Mouse (Mus musculus) CD4-positive, CD25-positive, alpha-beta regulatory T cell (primary cell): ENCODE measurements around the gene Npc1l1. TPM values are rescaled to one million over a fixed set of nuclear protein-coding genes. Genes with fewer than 3 reads are reported as not detected.

Source experiments
- polyA plus RNA-seq: library from polyadenylated mRNA; unstranded; fragments of 100-300 nt; shearing (Covaris generic); gene quantifications from one replicate; pipeline ENCODE4 v1.2.1, GENCODE M21; 2017

Npc1l1 gene
- 0.05 TPM for polyA plus RNA-seq

DNA sequence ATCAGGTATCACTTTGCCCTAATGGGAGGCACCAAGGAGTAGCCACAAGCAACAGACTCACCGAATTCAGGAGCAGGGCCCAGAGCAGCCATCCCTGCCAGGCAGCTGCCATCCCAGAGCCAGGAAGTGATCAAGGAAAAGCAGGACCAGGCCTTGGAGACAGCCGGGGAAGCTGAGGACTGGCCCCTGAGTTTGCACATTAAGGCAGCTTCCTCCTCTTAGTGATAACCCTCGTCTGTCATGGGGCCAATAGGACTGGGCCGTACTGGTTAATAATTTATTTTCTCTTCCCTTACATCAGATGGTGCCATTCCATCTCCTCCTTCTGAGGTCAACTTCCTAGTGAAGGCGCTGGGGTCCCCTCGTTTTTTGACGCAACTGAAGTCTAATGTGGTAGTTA lies at the start of gene Npc1l1:
Npc1l1 (minus strand) TSS at position 132 of the 400 bp plus-strand sequence.

DNA sequence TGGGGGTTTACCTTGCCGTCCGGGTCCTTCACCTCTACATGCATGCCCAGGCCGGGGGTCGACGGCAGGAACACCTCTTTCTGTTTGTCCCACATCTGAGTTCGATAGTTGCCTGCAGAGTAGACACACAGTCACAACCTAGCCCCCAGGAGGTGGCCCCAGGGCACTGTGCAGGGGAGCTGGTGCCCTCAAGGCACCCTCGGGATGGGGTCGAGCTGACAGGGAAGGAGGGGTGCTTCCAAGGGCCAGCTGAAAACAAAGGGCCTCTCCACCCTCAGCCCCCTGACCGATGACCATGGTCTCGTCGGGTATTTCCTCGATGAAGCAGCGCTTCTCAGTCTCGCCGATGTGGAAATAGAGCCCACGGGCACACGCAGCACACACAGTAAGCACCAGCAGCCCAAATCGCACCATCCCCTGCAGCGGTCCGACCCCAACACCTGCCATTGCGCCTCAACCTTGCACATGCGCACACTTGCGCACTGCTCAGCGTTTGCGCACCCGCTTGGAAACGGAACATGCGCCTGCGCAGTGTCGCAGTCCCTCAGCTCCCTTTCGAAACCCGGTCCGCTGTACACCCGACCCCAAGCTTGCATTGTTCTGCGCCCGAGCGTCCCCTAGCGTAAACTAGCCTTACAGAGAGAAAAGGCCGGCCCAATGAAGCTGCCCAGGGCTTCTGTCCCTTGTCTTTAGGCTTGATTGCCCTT lies 44.6 kb upstream of the Npc1l1 start, which contains the start of gene Tmed4:
Tmed4 (minus strand) TSS at position 484 of the 707 bp plus-strand sequence.

DNA sequence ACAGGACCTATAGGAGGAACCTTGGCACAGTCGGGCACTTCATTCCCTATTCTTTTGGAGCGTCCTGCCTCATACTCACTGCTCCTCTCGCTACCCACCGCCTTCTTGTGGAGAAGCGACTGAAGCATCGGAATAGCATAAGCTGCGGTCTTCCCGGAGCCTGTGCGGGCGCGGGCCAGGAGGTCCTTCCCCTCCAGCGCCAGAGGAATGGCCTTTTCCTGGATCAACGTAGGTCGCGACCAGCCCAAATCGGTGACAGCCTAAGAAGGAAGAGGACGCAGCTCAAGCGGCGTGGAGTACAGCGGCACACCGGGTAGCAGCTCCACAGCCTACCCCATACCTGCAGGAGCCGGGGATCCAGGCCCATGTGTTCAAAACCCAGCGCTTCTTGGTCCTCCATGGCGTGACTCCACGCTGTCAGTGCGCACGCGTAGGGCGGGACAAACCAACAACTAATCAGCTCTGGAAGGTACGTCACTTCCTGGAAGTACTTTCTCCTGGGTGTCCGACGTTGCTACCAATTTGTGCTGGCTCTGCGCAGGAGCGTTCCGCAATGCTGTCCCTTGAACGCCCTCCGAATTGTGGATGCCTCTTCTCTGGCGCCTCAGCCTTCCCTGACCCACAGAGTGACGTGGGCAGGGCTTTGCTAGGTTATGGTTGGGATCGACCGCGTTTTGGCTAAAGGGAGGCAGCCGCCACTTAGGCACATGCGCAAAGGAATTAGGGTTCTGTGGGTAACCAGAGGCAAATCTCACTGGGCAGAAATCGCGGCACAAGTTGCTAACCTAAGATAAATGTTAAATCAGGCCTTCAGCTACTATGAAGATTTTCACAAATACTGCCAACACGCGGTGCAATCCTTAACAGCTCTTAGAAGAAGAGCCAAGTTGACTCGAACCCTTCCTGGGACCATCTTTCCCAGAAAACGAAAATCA lies 37.6 kb upstream of the Npc1l1 start, which contains the start of gene Ddx56:
Ddx56 (minus strand) TSS at position 453 of the 935 bp plus-strand sequence.

DNA sequence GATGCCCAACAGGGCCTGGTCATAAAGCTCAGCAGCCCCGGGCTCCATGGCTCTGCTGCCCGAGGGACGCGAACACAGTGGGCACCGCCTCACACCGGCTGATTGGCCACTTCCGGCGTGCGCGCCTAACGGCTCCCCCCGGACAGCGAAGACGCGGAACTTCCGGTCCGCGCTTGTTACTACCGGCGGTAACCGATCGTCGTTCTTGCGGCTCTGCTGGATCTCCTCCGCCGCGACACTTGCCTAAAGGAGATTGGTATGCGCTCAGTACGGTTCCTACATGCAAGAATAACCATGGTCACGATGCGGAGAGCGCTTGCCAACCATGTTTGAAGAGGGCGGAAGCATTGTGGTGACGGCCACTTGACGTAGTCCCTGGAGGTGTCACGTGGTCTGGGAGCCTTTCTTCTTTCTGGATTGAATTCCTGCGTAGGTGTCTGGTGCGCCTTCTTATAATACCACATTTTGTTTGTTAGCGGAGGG lies 29.8 kb downstream of the Npc1l1 start, which contains the start of gene Nudcd3:
Nudcd3 (minus strand) TSS at position 329 of the 483 bp plus-strand sequence.

DNA sequence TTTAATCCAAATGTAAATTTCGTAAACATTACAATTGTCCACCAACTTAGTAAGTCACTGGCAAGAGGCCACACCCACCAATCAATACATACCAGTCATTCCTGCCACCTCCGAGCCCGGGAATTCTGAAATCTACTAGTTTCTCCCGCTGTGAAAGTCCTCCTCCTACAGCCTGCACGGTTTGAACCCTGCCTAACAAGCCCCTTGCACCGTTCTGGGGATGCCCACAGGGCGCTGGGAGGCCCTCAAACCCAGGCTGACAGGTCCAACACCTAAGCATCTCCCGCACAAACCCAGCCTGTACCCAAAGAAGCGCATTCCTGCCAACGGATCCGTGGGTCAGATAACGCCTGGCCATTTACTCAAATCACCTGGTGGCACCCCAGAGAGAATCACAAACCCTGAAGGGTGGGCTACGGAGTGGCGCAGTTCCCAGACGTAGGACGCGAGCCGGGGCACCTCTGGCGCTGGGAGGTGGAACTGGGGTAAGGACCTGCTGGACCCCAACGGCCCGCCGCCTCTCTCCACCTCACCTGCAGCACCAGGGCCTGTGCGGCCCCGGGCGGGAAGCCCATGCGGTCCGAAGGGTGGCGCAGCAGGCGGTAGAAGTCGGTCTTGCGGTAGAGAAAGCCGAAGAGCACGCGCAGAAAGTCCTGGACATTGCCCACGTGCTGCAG lies 30.4 kb downstream of the Npc1l1 start, which contains the start of gene A730071L15Rik:
A730071L15Rik (plus strand) TSS at position 620 of the 677 bp plus-strand sequence.

Other genes with a start within 250 kb of the Npc1l1 start
- 7.4 TPM for gene Camk2b, start 163.8 kb downstream of the Npc1l1 start, polyA plus RNA-seq
- gene A730071L15Rik, start 30.1 kb downstream of the Npc1l1 start, polyA plus RNA-seq = 0.16 TPM
- gene Nudcd3, start 29.7 kb downstream of the Npc1l1 start, polyA plus RNA-seq = 50.5 TPM
- gene Ddx56, start 37.6 kb upstream of the Npc1l1 start, polyA plus RNA-seq = 90.4 TPM
- 65.7 TPM for gene Tmed4, start 44.7 kb upstream of the Npc1l1 start, polyA plus RNA-seq
- gene Ogdh, start 61.5 kb upstream of the Npc1l1 start, polyA plus RNA-seq = 194 TPM
- gene Zmiz2, start 158.9 kb upstream of the Npc1l1 start, polyA plus RNA-seq = 109 TPM
- gene Ppia, start 185.3 kb upstream of the Npc1l1 start, polyA plus RNA-seq = 4,352 TPM
- gene H2afv, start 214.3 kb upstream of the Npc1l1 start, polyA plus RNA-seq = 221 TPM
- 20.3 TPM for gene Purb, start 245.8 kb upstream of the Npc1l1 start, polyA plus RNA-seq